In genomic region chr7:73319994-73320393, GRCm38 (mm10) we compare ENCODE assay signal across 19 mouse cellular contexts. TPM values are rescaled to one million over a fixed set of nuclear protein-coding genes. Genes with fewer than 3 reads are reported as not detected.
A peak's percentile ranks its signal among the peaks of the same experiment; 100 is the strongest.
DNase-seq lines count a peak whose midpoint lies in the region; ATAC-seq lines count a peak whose summit lies in the region.
"Had no signal": no experiment of that assay in that cellular context is flagged by ENCODE, and none has a peak within 500 bp of the region (broad histone marks: within the 10 kb centered on the region; RNA-seq: fewer than 3 reads in every experiment).

No protein-coding gene starts in this region.

- no peak overlapping the region for H3K4me3 ChIP-seq in embryonic facial prominence, embryonic 12.5 days
- H3K4me3 ChIP-seq in embryonic facial prominence, embryonic 10.5 days = no peak overlapping the region
- no peak overlapping the region for H3K4me3 ChIP-seq in embryonic facial prominence, embryonic 13.5 days
- H3K4me3 ChIP-seq in heart, embryonic 11.5 days (ENCODE audit: low read depth, low read length) = no peak overlapping the region
- H3K4me3 ChIP-seq: hindbrain, embryonic 12.5 days had no signal

- H3K9ac ChIP-seq in embryonic facial prominence, embryonic 12.5 days = no peak overlapping the region
- no peak overlapping the region for H3K9ac ChIP-seq in embryonic facial prominence, embryonic 13.5 days
- no peak overlapping the region for H3K9ac ChIP-seq in heart, embryonic 11.5 days (ENCODE audit: low read depth, low read length)
- H3K9ac ChIP-seq: hindbrain, embryonic 12.5 days; liver, embryonic 14.5 days had no signal

- H3K4me2 ChIP-seq in embryonic facial prominence, embryonic 12.5 days (replicated peaks) = no peak overlapping the region
- H3K4me2 ChIP-seq in embryonic facial prominence, embryonic 13.5 days = peak overlapping the region; percentile 12
- no peak overlapping the region for H3K4me2 ChIP-seq in heart, embryonic 11.5 days
- H3K4me2 ChIP-seq: hindbrain, embryonic 12.5 days had no signal

- H3K4me1 ChIP-seq in embryonic facial prominence, embryonic 12.5 days = peaks cover 17% of the 10 kb centered on the region; the same call in 1 of the 2 replicates
- H3K4me1 ChIP-seq in embryonic facial prominence, embryonic 10.5 days = peaks cover 19% of the 10 kb centered on the region
- H3K4me1 ChIP-seq in embryonic facial prominence, embryonic 13.5 days = peaks cover 22% of the 10 kb centered on the region
- peaks cover 8% of the 10 kb centered on the region for H3K4me1 ChIP-seq in heart, embryonic 11.5 days (ENCODE audit: control insufficient read depth, insufficient read depth, low read length)

- intact Hi-C loops in heart, postnatal 25 days (cut with DNase I) = loop anchor here (5.0 kb wide), 1 partner anchor 43 kb away; no protein-coding TSS in a partner anchor
- intact Hi-C loops in gastrocnemius, postnatal 14 days (cut with DNase I; ENCODE audit: low total_unique reads) = no loop called here

- no peaks in the 10 kb centered on the region for H3K36me3 ChIP-seq in embryonic facial prominence, embryonic 12.5 days
- no peaks in the 10 kb centered on the region for H3K36me3 ChIP-seq in embryonic facial prominence, embryonic 10.5 days (replicated peaks)
- H3K36me3 ChIP-seq in embryonic facial prominence, embryonic 13.5 days = no peaks in the 10 kb centered on the region
- H3K36me3 ChIP-seq in heart, embryonic 11.5 days (ENCODE audit: control insufficient read depth, insufficient read depth, low read length) = no peaks in the 10 kb centered on the region
- H3K36me3 ChIP-seq: hindbrain, embryonic 12.5 days had no signal

- WGBS in embryonic facial prominence, embryonic 12.5 days = 51% methylated on average over 7 of the region's 7 CpGs
- WGBS in embryonic facial prominence, embryonic 10.5 days = 81% methylated on average over 7 of the region's 7 CpGs
- WGBS in embryonic facial prominence, embryonic 13.5 days = 31% methylated on average over 7 of the region's 7 CpGs
- 48% methylated on average over 7 of the region's 7 CpGs for WGBS in heart, embryonic 11.5 days (ENCODE audit: insufficient replicate concordance)

- no peaks in the 10 kb centered on the region; the same call in 1 of the 2 replicates for H3K9me3 ChIP-seq in embryonic facial prominence, embryonic 12.5 days
- H3K9me3 ChIP-seq in embryonic facial prominence, embryonic 10.5 days = peaks cover 4% of the 10 kb centered on the region; the same call in 1 of the 2 replicates
- H3K9me3 ChIP-seq in embryonic facial prominence, embryonic 13.5 days = no peaks in the 10 kb centered on the region
- no peaks in the 10 kb centered on the region; the same call in 1 of the 2 replicates for H3K9me3 ChIP-seq in heart, embryonic 11.5 days (replicated peaks; ENCODE audit: control insufficient read depth, low read length)
- H3K9me3 ChIP-seq: hindbrain, embryonic 12.5 days had no signal

- H3K27me3 ChIP-seq in embryonic facial prominence, embryonic 12.5 days = 0 out of 2 replicates have a peak, but pooled peaks cover 3% of the 10 kb centered on the region
- H3K27me3 ChIP-seq in embryonic facial prominence, embryonic 10.5 days (replicated peaks; ENCODE audit: low read depth, poor library complexity, severe bottlenecking) = peaks cover 5% of the 10 kb centered on the region; the same call in 1 of the 2 replicates
- H3K27me3 ChIP-seq in embryonic facial prominence, embryonic 13.5 days = peaks cover 65% of the 10 kb centered on the region
- no peaks in the 10 kb centered on the region; the same call in 1 of the 2 replicates for H3K27me3 ChIP-seq in heart, embryonic 11.5 days (ENCODE audit: control insufficient read depth, insufficient read depth, low read length)
- H3K27me3 ChIP-seq: hindbrain, embryonic 12.5 days had no signal

- H3K27ac ChIP-seq in embryonic facial prominence, embryonic 12.5 days = no peak overlapping the region
- no peak overlapping the region for H3K27ac ChIP-seq in embryonic facial prominence, embryonic 10.5 days (replicated peaks)
- peak overlapping the region; percentile 28; the same call in 1 of the 2 replicates for H3K27ac ChIP-seq in embryonic facial prominence, embryonic 13.5 days
- no peak overlapping the region for H3K27ac ChIP-seq in heart, embryonic 11.5 days (ENCODE audit: low read depth, low read length)
- H3K27ac ChIP-seq: hindbrain, embryonic 12.5 days; liver, embryonic 14.5 days had no signal

- no peak for DNase-seq in embryonic facial prominence, embryonic 10.5 days (ENCODE audit: low spot score)
- peak; percentile 23 for DNase-seq in heart, postnatal 25 days (ENCODE audit: low spot score)
- DNase-seq in gastrocnemius, postnatal 14 days = no peak
- no peak for DNase-seq in frontal cortex, postnatal 14 days (ENCODE audit: low spot score in 2 of 2)
- no peak for DNase-seq in spleen, postnatal 14 days (ENCODE audit: low spot score in 2 of 2)
- DNase-seq: adrenal gland, adult 2 months; cerebellum, adult 18-20 months; gastrocnemius, postnatal 25 days; kidney, postnatal 4 days; midbrain, embryonic 14.5 days had no signal

- peak; percentile 42; the same call in 1 of the 2 replicates for ATAC-seq in embryonic facial prominence, embryonic 12.5 days (ENCODE audit: insufficient number of reproducible peaks, insufficient read depth, low FRiP score, low TSS enrichment)
- ATAC-seq in embryonic facial prominence, embryonic 13.5 days (ENCODE audit: insufficient number of reproducible peaks, insufficient read depth, low FRiP score, low TSS enrichment, low read depth) = peak; percentile 33; the same call in 1 of the 2 replicates
- ATAC-seq in heart, embryonic 11.5 days (replicated peaks; ENCODE audit: insufficient number of reproducible peaks, low FRiP score, low TSS enrichment) = peak; percentile 63; the same call in 1 of the 2 replicates
- ATAC-seq: lung, postnatal 0 days had no signal

RNA-seq across cellular contexts. Expression of gene Rgma, which starts 55.3 kb away (rescaled TPM):
- polyA plus RNA-seq in embryonic facial prominence, embryonic 12.5 days (2016; fragmentation: Nextera tagmentation; extraction: Ambion mirVana) = 24.3 and 28.1 TPM in 2 replicates
- polyA plus RNA-seq in embryonic facial prominence, embryonic 10.5 days (2016; fragmentation: Nextera tagmentation; extraction: Ambion mirVana) = 23.4 and 26.5 TPM in 2 replicates
- 21.8 and 23.6 TPM in 2 replicates for polyA plus RNA-seq in embryonic facial prominence, embryonic 13.5 days (2015; fragmentation: Nextera tagmentation; extraction: Ambion mirVana)
- 4.2 and 5.8 TPM in 2 replicates for polyA plus RNA-seq in heart, embryonic 11.5 days (2014; fragmentation: Nextera tagmentation; extraction: Ambion mirVana)
- total RNA-seq in heart, postnatal 25 days (2021) = 10 to 100 TPM; 61.2 to 72.2 TPM
- 10 to 100 TPM; 53.4 to 73.5 TPM for total RNA-seq in gastrocnemius, postnatal 14 days (2021)
- total RNA-seq: common myeloid progenitor, adult 5-6 weeks; megakaryocyte, adult 5-6 weeks; MEL had no signal
